9 mouse cellular contexts compared by ENCODE assay signal in genomic region chr6:89452976-89453674, GRCm38 (mm10).
DNase-seq lines count a peak whose midpoint lies in the region; ATAC-seq and TF ChIP-seq lines count a peak whose summit lies in the region.
"Had no signal": no experiment of that assay in that cellular context is flagged by ENCODE, and none has a peak within 500 bp of the region (broad histone marks: within the 10 kb centered on the region; RNA-seq: fewer than 3 reads in every experiment).

No protein-coding gene starts in this region.

- 14% methylated on average over 7 of the region's 7 CpGs for WGBS in lung, postnatal 0 days
- WGBS in heart, embryonic 13.5 days: 25% methylated on average over 7 of the region's 7 CpGs
- 31% methylated on average over 7 of the region's 7 CpGs for WGBS in olfactory bulb, adult 2 months

- TF ChIP-seq POLR2A in olfactory bulb, adult 2 months (IDR thresholded peaks at IDR 0.05; ENCODE audit: insufficient read depth, low read depth, low read length): no peak

- peak; percentile 26 to 36 for DNase-seq in frontal cortex, adult 2 months (ENCODE audit: extremely low spot score in 1 of 2, low spot score in 1 of 2)
- DNase-seq in frontal cortex, postnatal 14 days (ENCODE audit: low spot score in 2 of 2): no peak
- peak; percentile 23 for DNase-seq in lung, postnatal 0 days (ENCODE audit: low spot score)
- DNase-seq in lung, adult 18-20 months: no peak
- DNase-seq in natural killer cell, adult 2 months (ENCODE audit: low spot score in 2 of 2): no peak
- DNase-seq in kidney, adult 11 months: no peak

- peak overlapping the region; percentile 72 for H3K27ac ChIP-seq in lung, postnatal 0 days (ENCODE audit: low read length)
- H3K27ac ChIP-seq in heart, embryonic 13.5 days (replicated peaks): peak overlapping the region; percentile 59
- H3K27ac ChIP-seq in olfactory bulb, adult 2 months (ENCODE audit: insufficient read depth, low read depth, low read length): peak overlapping the region; percentile 53; the same call in 1 of the 2 replicates
- H3K27ac ChIP-seq: neural tube, embryonic 12.5 days had no signal

- no peaks in the 10 kb centered on the region for H3K27me3 ChIP-seq in lung, postnatal 0 days (replicated peaks; ENCODE audit: insufficient read depth, low read length)
- H3K27me3 ChIP-seq in heart, embryonic 13.5 days (replicated peaks): no peaks in the 10 kb centered on the region
- H3K27me3 ChIP-seq: neural tube, embryonic 12.5 days had no signal

- no peak overlapping the region for H3K4me2 ChIP-seq in lung, postnatal 0 days (replicated peaks; ENCODE audit: low read depth, low read length)
- H3K4me2 ChIP-seq in heart, embryonic 13.5 days: no peak overlapping the region
- H3K4me2 ChIP-seq: neural tube, embryonic 12.5 days had no signal

- peak; percentile 49 for ATAC-seq in lung, postnatal 0 days
- ATAC-seq in heart, embryonic 13.5 days (ENCODE audit: extremely low read depth, insufficient number of reproducible peaks, low FRiP score, low TSS enrichment): no peak

- no peaks in the 10 kb centered on the region for H3K9me3 ChIP-seq in lung, postnatal 0 days (ENCODE audit: low read length)
- no peaks in the 10 kb centered on the region for H3K9me3 ChIP-seq in heart, embryonic 13.5 days
- H3K9me3 ChIP-seq: neural tube, embryonic 12.5 days had no signal

- peaks cover 10% of the 10 kb centered on the region; the same call in 1 of the 2 replicates for H3K4me1 ChIP-seq in lung, postnatal 0 days (ENCODE audit: insufficient read depth, low read depth, low read length)
- peaks cover 55% of the 10 kb centered on the region for H3K4me1 ChIP-seq in heart, embryonic 13.5 days
- H3K4me1 ChIP-seq in olfactory bulb, adult 2 months (ENCODE audit: control insufficient read depth, insufficient read depth, low read length): peaks cover 3% of the 10 kb centered on the region

- no peak for TF ChIP-seq CTCF in lung, postnatal 0 days (IDR thresholded peaks at IDR 0.05)
- no peak for TF ChIP-seq CTCF in olfactory bulb, adult 2 months (IDR thresholded peaks at IDR 0.05; ENCODE audit: insufficient read depth, low read depth, low read length)

- no peak overlapping the region for H3K4me3 ChIP-seq in lung, postnatal 0 days (ENCODE audit: low read depth, low read length)
- no peak overlapping the region for H3K4me3 ChIP-seq in heart, embryonic 13.5 days
- no peak overlapping the region for H3K4me3 ChIP-seq in olfactory bulb, adult 2 months (ENCODE audit: insufficient read depth, low read depth, low read length)
- H3K4me3 ChIP-seq: neural tube, embryonic 12.5 days had no signal

- no peak overlapping the region for H3K9ac ChIP-seq in lung, postnatal 0 days (replicated peaks; ENCODE audit: low read depth)
- H3K9ac ChIP-seq in heart, embryonic 13.5 days: 0 out of 2 replicates have a peak overlapping the region, but pooled peaks have one; percentile 19
- H3K9ac ChIP-seq: neural tube, embryonic 12.5 days had no signal

- TF ChIP-seq EP300 in lung, postnatal 0 days (IDR thresholded peaks at IDR 0.05): no peak

- H3K36me3 ChIP-seq in lung, postnatal 0 days (ENCODE audit: insufficient read depth, low read length): no peaks in the 10 kb centered on the region
- no peaks in the 10 kb centered on the region for H3K36me3 ChIP-seq in heart, embryonic 13.5 days
- H3K36me3 ChIP-seq: neural tube, embryonic 12.5 days had no signal

Comparison
In these comparisons a context has a peak if more than half of its experiments do, and no peak if none do; other contexts are left out.
1. DNase-seq: peak in frontal cortex, adult 2 months (2 of 2) and lung, postnatal 0 days (single experiment); none in frontal cortex, postnatal 14 days (0 of 2), lung, adult 18-20 months (0 of 2), natural killer cell, adult 2 months (0 of 2) and kidney, adult 11 months (single experiment).
2. Peak in every context shown above with its lines, with median percentiles within 50 percentile points of each other: H3K27ac ChIP-seq.